Mouse (Mus musculus) intestine, embryonic 15.5 days (tissue): ENCODE data around the gene Dlg1. TPM values are rescaled to one million over a fixed set of nuclear protein-coding genes. Genes with fewer than 3 reads are reported as not detected.

Source experiments
- ATAC-seq: fragments of 200-750 bp; cut with Nextera tagmentation; 2 replicates; pipeline ENCODE4 v1.8.0; 2017; ENCODE audit warnings: moderate TSS enrichment, moderate library complexity
- H3K27ac ChIP-seq: fragments of 300-500 bp; sonication (generic); 2 replicates; pipeline ENCODE4 v1.5.1; 2015; ENCODE audit warnings: mild to moderate bottlenecking, inconsistent platforms
- H3K27me3 ChIP-seq: fragments of 300-500 bp; sonication (generic); replicated peaks from 2 replicates; pipeline ENCODE4 v1.6.1; 2015; ENCODE audit warnings: inconsistent platforms
- H3K36me3 ChIP-seq: fragments of 300-500 bp; sonication (generic); 2 replicates; pipeline ENCODE4 v1.6.1; 2015; ENCODE audit warnings: inconsistent platforms
- H3K4me1 ChIP-seq: fragments of 300-500 bp; sonication (generic); replicated peaks from 2 replicates; pipeline ENCODE4 v1.6.1; 2015; ENCODE audit warnings: inconsistent platforms
- H3K4me2 ChIP-seq: fragments of 300-500 bp; sonication (generic); replicated peaks from 2 replicates; pipeline ENCODE4 v1.6.1; 2015; ENCODE audit warnings: mild to moderate bottlenecking, inconsistent platforms
- H3K4me3 ChIP-seq: fragments of 300-500 bp; sonication (generic); replicated peaks from 2 replicates; pipeline ENCODE4 v1.5.1; 2015; ENCODE audit warnings: inconsistent platforms
- H3K9ac ChIP-seq: fragments of 300-500 bp; sonication (generic); 2 replicates; pipeline ENCODE4 v1.6.1; 2015; ENCODE audit warnings: inconsistent platforms
- H3K9me3 ChIP-seq: fragments of 300-500 bp; sonication (generic); 2 replicates; pipeline ENCODE4 v1.6.1; 2016; ENCODE audit warnings: inconsistent platforms
- WGBS: fragments of 180-500 bp; shearing (Covaris S2); methylation state at CpG from one replicate; pipeline ENCODE4 v1.1.7; 2015; 5-methylcytosine and 5-hydroxymethylcytosine counted together
- polyA plus RNA-seq: library from polyadenylated mRNA; unstranded; fragments of >200 nt; fragmentation: Nextera tagmentation; extraction: Ambion mirVana; gene quantifications from 2 replicates; pipeline ENCODE4 v1.2.1, GENCODE M21; 2015

Dlg1 gene
- polyA plus RNA-seq, 1 experiment from 2014 or later = 18.6 TPM

DNA sequence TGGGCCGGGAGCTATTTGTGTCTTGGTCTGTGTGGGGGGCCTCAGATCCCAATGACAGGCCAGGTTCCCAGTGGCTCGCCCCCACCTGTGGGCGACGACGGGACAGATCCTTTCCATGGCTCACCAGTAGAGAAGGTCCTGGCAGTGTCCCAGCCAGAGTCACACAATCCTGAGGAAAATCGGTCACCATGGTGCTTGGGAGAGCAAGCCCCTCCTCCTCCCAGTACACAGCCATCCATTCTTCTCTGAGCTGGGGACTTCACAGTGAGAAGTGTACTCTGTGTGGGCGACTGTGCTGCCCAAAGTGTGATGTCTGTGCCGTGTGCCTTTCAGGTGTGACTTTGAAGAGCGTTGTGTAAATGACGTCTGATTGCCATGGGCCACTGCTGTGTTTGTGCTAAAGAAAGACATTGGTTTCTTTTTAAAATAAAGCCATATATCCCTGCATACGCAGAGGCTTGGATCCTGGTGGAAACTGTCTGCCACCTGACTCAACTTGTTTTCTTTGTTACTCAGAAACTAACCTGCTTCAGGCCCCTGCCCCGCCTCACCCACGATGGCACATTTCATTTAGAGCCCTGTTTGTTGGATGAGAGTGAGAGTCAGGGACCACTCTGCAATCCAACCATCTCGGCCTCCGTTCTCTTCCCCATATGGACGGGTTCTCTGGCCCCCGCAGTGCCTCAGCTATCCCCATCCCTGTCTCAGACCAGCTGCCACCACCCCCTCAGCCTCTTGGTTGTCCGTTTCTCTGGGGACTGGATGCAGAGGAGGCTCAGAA, 235.5 kb downstream of the Dlg1 start:
- WGBS = 87% methylated on average over 18 of the region's 18 CpGs
- no peak; the same call in 1 of the 2 replicates for ATAC-seq

DNA sequence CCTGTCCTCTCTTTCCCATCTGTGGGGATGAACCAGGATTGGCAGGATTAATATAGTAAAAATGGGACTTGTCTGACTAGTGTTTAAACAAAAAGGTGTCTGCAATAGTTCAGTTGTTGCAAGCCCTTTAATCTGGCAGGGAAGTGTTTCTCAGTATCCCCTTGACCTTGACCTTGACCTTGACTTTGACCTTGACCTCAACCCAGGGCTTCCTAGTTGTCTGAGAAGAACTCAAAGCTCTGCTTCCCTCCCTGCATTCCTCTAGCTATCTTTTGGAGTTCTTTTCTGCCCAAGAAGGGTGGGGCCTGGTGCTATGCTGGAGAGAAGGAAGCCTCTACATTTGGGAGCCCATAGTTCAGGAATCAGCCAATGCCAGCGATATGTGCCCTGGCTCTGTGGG, 238.6 kb downstream of the Dlg1 start:
- Histone ChIP-seq H3K36me3 (no peaks in the 10 kb centered on the region), H3K4me2 (no peak overlapping the region), H3K27ac (no peak overlapping the region), H3K4me1 (peaks cover 16% of the 10 kb centered on the region; the same call in 1 of the 2 replicates), H3K9me3 (no peaks in the 10 kb centered on the region), H3K27me3 (no peaks in the 10 kb centered on the region), H3K4me3 (no peak overlapping the region), H3K9ac (no peak overlapping the region)
- WGBS = 83% methylated on average over 1 of the region's 1 CpGs
- no peak for ATAC-seq

More for the DNA sequence above, 235.5 kb downstream of the Dlg1 start:
- Histone ChIP-seq H3K4me3 (no peak overlapping the region), H3K9ac (no peak overlapping the region), H3K36me3 (no peaks in the 10 kb centered on the region), H3K9me3 (no peaks in the 10 kb centered on the region), H3K4me2 (no peak overlapping the region), H3K4me1 (0 out of 2 replicates have a peak, but pooled peaks cover 4% of the 10 kb centered on the region), H3K27ac (no peak overlapping the region), H3K27me3 (no peaks in the 10 kb centered on the region)

DNA sequence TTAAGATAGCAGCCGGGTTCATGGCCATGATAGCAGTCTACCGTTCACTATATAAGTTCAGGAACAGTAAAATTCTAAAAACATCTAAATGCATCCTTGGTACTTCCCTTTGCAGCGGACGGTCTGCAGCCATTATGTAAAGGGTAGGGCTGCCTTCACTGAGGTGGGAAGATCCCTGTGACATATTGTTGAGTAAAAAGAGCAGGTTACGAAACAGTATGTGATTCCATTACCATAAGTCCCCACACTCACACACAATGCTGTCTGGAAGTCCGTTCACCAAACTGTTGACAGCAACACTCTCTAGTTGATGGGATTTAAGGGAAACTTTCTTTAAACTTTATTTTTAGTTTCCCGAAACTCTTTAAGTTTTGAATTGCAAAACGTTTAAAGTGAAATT, 240.0 kb downstream of the Dlg1 start:
- Histone ChIP-seq H3K9ac (no peak overlapping the region), H3K4me1 (peaks cover 15% of the 10 kb centered on the region; the same call in 1 of the 2 replicates), H3K27me3 (no peaks in the 10 kb centered on the region), H3K4me2 (no peak overlapping the region), H3K36me3 (no peaks in the 10 kb centered on the region), H3K27ac (no peak overlapping the region), H3K9me3 (no peaks in the 10 kb centered on the region), H3K4me3 (no peak overlapping the region)
- no peak for ATAC-seq
- 86% methylated on average over 8 of the region's 8 CpGs for WGBS

DNA sequence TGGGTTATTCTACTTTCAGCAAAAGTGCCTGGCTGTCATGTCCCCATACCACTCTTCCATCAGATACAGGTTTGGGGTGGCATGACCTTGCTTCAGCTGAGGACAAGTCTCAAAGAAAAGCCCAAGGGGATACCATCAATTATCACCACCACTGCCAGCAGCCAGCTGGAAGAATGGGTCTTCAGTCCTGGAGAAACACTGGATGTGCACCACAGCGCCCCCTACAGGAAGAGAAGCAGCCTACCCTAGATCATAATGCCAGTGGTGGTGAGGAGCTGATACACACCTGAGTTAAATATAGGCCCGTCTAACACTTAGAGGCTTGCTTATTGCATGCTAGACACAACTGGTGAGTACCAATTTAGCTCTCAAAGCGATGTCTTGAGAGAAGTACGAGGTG, 242.1 kb downstream of the Dlg1 start:
- Histone ChIP-seq H3K4me3 (no peak overlapping the region), H3K27ac (no peak overlapping the region)
- ATAC-seq = no peak

DNA sequence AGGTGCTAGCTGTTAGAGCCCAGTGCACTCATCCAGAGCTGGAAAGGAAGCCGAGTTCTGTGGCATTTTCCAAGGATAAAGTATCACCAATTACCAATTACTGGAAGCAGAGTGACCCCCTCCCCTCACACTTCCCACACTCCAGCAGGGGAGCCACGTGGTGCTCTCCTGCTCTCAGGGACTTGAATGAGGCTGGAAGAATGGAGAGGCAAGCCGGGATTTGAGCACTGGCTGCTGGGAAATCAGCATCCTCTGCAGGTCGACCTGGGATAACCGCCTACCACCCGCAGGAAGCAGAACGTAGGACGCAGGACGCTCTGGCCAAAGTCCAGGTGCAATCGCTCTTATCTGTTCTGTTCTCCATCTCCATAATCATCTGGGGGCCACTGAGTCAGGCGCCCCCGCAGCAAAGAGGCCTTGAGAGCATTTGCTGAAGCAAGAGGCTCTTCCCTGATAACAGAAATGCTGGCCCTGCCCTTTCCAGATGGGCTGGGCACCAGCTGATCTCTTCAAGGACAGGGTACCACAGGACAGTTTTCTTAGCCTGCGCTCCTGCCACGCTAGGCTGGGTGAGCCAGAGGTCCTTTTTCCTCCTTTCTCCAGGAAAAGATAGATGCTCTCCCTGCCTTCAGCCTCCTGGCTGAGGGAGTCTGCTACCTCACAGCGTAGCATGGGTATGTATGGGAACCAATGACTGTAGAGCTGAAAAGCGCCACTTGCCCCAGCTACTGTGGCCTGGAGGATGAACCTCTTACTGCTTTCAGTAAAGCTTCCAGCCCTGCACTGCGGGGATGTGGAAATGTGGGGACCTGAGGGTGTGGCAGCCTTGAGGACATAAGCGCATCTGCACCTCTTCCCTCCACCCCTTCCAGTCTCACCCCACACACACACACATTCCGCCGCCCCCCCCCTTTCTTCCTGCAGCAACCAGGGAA, 242.9 kb downstream of the Dlg1 start:
- no peaks in the 10 kb centered on the region for H3K27me3 ChIP-seq
- peak overlapping the region; percentile 62 for H3K4me2 ChIP-seq
- H3K36me3 ChIP-seq = no peaks in the 10 kb centered on the region
- H3K27ac ChIP-seq = 0 out of 2 replicates have a peak overlapping the region, but pooled peaks have one; percentile 9
- H3K9ac ChIP-seq = no peak overlapping the region; the same call in 1 of the 2 replicates
- no peaks in the 10 kb centered on the region for H3K9me3 ChIP-seq
- H3K4me1 ChIP-seq = peaks cover 15% of the 10 kb centered on the region; the same call in 1 of the 2 replicates
- H3K4me3 ChIP-seq = peak overlapping the region; percentile 29
- WGBS = 26% methylated on average over 20 of the region's 20 CpGs
- ATAC-seq = peak; percentile 75

More for the DNA sequence above, 242.1 kb downstream of the Dlg1 start:
- WGBS = 67% methylated on average over 4 of the region's 4 CpGs
- Histone ChIP-seq H3K9ac (no peak overlapping the region), H3K4me2 (no peak overlapping the region), H3K4me1 (peaks cover 15% of the 10 kb centered on the region; the same call in 1 of the 2 replicates), H3K9me3 (no peaks in the 10 kb centered on the region), H3K27me3 (no peaks in the 10 kb centered on the region), H3K36me3 (no peaks in the 10 kb centered on the region)

DNA sequence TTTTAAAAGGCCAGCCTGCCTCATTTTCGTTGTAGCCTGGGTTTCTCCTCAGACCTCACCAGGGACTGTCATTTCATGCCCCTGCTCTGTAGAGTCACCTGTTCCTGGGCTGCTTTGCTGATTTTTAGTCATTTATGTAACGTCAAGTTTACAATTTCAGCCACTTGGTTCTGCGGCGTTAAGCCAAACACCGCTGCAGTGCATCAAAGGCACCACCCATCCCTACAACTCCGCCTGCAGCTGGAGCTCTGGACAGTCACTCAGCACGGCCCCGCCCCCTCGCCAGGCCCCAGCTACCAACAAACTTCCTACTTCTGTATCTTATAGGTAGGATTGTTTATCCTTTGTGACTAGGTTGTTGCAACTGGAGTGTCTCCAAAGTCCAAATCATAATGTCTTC, 243.7 kb downstream of the Dlg1 start:
- H3K4me1 ChIP-seq = peaks cover 15% of the 10 kb centered on the region; the same call in 1 of the 2 replicates
- peak overlapping the region; percentile 29 for H3K4me3 ChIP-seq
- H3K27ac ChIP-seq = no peak overlapping the region
- no peaks in the 10 kb centered on the region for H3K27me3 ChIP-seq
- ATAC-seq = peak; percentile 60; the same call in 1 of the 2 replicates
- H3K4me2 ChIP-seq = peak overlapping the region; percentile 62
- H3K36me3 ChIP-seq = no peaks in the 10 kb centered on the region
- no peaks in the 10 kb centered on the region for H3K9me3 ChIP-seq
- H3K9ac ChIP-seq = no peak overlapping the region; the same call in 1 of the 2 replicates
- 10% methylated on average over 9 of the region's 9 CpGs for WGBS

DNA sequence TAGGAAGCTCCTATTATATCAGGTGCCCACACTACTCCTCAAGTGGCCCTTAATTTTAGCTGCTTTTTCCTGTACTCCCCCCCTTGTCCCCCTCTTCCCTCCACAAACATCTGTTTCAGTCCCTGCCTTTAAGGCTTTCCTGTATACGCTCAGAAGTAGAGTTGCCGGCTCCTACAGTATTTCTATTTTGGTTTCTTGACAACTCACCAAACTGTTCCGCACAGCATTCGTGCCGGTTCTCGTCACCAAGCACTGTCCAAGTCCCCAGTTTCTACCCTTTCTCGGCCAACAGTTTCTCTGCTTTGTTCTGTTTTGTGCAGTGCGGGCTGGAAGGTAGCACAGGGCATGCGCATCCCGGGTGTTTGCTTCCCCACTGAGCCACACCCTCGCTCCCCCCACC, 245.7 kb downstream of the Dlg1 start:
- Histone ChIP-seq H3K4me2 (no peak overlapping the region), H3K4me3 (no peak overlapping the region), H3K27ac (no peak overlapping the region), H3K36me3 (no peaks in the 10 kb centered on the region), H3K27me3 (no peaks in the 10 kb centered on the region), H3K4me1 (peaks cover 15% of the 10 kb centered on the region; the same call in 1 of the 2 replicates), H3K9me3 (no peaks in the 10 kb centered on the region), H3K9ac (no peak overlapping the region)
- ATAC-seq = no peak
- 61% methylated on average over 11 of the region's 11 CpGs for WGBS

DNA sequence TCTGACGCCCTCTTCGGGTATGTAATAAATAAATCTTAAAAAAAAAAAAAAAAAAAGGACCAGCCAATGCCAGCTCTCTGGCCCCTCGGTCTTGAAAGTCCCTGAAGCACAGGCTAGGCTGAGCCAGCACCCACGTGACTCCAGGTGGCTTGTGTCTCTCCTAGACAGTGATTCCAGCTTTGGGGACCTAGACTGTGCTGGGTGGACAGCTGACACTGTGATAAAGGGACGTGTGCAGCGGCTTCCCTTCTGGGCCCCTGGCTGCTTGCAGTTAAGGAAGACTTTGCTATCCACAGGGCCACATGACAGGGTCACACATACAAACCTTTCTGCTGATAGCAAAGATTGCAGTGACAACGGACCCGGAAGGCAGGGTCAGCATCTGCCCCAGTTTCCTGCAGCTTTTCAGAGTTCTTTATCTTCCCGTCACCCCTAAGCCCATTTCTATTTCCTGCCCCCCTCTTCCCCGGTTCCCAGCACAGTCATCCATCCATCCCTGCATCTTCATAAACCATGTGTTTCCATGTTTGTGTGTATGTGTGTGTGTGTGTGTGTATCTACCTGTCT, 247.1 kb downstream of the Dlg1 start:
- Histone ChIP-seq H3K27me3 (no peaks in the 10 kb centered on the region), H3K4me3 (no peak overlapping the region), H3K4me1 (peaks cover 15% of the 10 kb centered on the region; the same call in 1 of the 2 replicates), H3K36me3 (no peaks in the 10 kb centered on the region), H3K9ac (no peak overlapping the region), H3K4me2 (no peak overlapping the region), H3K9me3 (no peaks in the 10 kb centered on the region), H3K27ac (no peak overlapping the region)
- 48% methylated on average over 10 of the region's 10 CpGs for WGBS
- ATAC-seq = peak; percentile 51

DNA sequence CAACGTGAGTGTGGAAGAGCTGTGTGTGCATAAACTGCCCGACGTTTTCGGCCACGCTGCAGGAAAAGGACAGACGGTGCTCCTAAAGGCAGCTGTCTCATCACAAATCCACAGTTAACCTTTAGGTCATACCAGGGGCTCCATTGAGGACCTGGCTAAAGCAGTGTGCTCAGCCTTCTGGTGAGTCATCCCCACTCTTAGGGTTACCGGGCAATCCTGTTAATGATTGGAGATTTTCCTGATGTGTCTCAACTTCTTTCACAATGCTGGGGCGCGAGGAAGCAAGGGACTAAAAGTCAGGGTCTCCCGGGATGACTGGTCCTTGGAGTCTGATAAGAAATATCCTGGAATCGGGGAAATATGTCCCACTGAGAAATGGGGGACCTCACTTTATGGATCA, 254.5 kb downstream of the Dlg1 start:
- no peaks in the 10 kb centered on the region for H3K9me3 ChIP-seq
- no peak overlapping the region for H3K4me3 ChIP-seq
- H3K4me2 ChIP-seq = peak overlapping the region; percentile 56
- ATAC-seq = peak; percentile 92
- 50% methylated on average over 11 of the region's 11 CpGs for WGBS
- H3K4me1 ChIP-seq = 0 out of 2 replicates have a peak, but pooled peaks cover 3% of the 10 kb centered on the region
- no peak overlapping the region for H3K27ac ChIP-seq
- H3K9ac ChIP-seq = peak overlapping the region; percentile 30; the same call in 1 of the 2 replicates
- no peaks in the 10 kb centered on the region for H3K27me3 ChIP-seq
- no peaks in the 10 kb centered on the region for H3K36me3 ChIP-seq

DNA sequence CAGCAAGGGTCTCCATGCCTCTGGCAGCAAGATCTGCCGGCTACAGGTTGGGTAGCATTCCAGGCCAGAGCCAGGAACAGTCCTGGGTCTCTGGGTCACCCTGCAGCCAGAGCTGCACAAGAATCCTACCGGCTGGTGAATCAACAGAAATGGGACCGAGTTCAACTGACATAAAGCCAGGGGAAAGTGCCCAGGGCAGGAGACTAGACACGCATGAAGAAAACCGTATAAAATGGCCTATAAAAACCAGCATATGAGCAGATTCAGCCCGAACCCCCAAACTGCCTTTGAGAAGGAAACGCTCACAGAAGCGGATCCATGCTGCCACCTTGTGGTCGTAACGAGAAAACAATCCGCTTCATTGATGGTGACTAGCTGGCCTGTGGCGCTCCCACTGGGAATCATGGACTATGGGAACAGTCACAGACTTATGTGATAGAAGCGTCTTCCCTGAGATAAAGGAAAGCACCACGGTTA, 255.0 kb downstream of the Dlg1 start:
- WGBS = 3% methylated on average over 14 of the region's 14 CpGs
- peak overlapping the region; percentile 56 for H3K4me2 ChIP-seq
- H3K27me3 ChIP-seq = no peaks in the 10 kb centered on the region
- H3K9me3 ChIP-seq = no peaks in the 10 kb centered on the region
- H3K4me1 ChIP-seq = 0 out of 2 replicates have a peak, but pooled peaks cover 3% of the 10 kb centered on the region
- no peaks in the 10 kb centered on the region for H3K36me3 ChIP-seq
- peak overlapping the region; percentile 11; the same call in 1 of the 2 replicates for H3K4me3 ChIP-seq
- H3K9ac ChIP-seq = peak overlapping the region; percentile 30; the same call in 1 of the 2 replicates
- 0 out of 2 replicates have a peak overlapping the region, but pooled peaks have one; percentile 27 for H3K27ac ChIP-seq
- ATAC-seq = peak; percentile 76

DNA sequence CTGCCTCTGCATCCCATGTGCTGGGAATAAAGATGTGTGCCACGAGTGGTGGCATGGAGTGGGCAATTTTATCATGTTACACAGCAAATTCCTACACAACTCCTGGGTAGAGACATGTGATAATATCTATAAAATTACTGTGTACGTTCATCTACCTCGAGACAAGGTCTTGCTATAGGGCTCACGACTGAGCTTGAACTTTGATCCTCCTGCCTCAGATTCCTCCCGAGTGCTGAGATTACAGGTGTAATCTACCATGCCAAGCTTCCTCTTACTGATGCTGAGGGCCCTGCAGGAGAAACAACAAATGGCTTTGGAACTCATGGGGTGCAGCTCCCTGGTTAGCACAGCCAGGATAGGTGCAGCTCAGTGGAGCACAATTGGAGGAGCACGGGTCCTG, 261.1 kb downstream of the Dlg1 start:
- H3K4me1 ChIP-seq = no peaks in the 10 kb centered on the region
- no peak overlapping the region for H3K9ac ChIP-seq
- no peak for ATAC-seq
- no peaks in the 10 kb centered on the region for H3K36me3 ChIP-seq
- no peaks in the 10 kb centered on the region for H3K27me3 ChIP-seq
- no peaks in the 10 kb centered on the region for H3K9me3 ChIP-seq
- H3K4me2 ChIP-seq = no peak overlapping the region
- WGBS = 69% methylated on average over 6 of the region's 6 CpGs
- H3K27ac ChIP-seq = no peak overlapping the region
- H3K4me3 ChIP-seq = no peak overlapping the region
